Mouse (Mus musculus): ENCODE data around the gene Akr1e1.

GRCm38 (mm10) chr13:4658346-4658745 lies 49.4 kb upstream of the Akr1e1 start:
- TF ChIP-seq GATA2 (IDR thresholded peaks at IDR 0.05; ENCODE audit: borderline replicate concordance, low read depth, low read length) (no peak), CTCF (IDR thresholded peaks at IDR 0.05; ENCODE audit: low read depth, low read length) (no peak), TAL1 (conservative IDR thresholded peaks at IDR 0.05; ENCODE audit: low read depth, low read length) (no peak), GATA1 (IDR thresholded peaks at IDR 0.05; ENCODE audit: borderline replicate concordance, low read length) (no peak), POLR2AphosphoS5 (IDR thresholded peaks at IDR 0.05; ENCODE audit: insufficient replicate concordance, low read depth, low read length) (no peak)
